Mouse (Mus musculus): ENCODE measurements at regions not wholly inside any gene's neighbourhood (a gene's known extent, or its start where the extent isn't known, plus 50 kb on each side); places are given as distances from the start of the nearest gene placed in this dataset.

DNA sequence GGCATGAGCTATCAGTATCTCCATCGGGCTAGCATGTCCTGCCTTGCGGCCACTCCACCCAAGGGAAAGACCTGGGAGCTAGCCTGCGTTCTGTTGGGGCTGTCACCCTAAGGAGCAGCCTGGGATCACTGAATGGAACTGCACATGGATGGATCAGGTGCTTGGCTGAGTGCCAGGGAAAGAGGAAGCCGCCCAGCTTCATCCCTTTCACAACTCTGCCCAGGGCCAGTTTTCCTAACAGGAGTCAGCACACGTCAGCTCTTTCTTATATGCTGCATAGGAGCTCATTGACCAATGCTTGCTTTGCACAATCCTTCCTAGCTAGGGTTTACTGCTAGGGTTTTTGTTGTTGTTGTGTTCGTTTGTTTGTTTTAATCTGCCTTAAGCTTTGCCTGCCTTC, 134.3 kb upstream of the Mylip start:
- Histone ChIP-seq H3K9ac (ENCODE audit: insufficient read depth, low read depth, low read length, poor library complexity, severe bottlenecking) (no peak overlapping the region), H3K9me3 (ENCODE audit: control insufficient read depth, insufficient read depth, low read depth, low read length) (no peaks in the 10 kb centered on the region), H3K27ac (ENCODE audit: insufficient read depth, low read depth, low read length, poor library complexity, severe bottlenecking) (no peak overlapping the region), H3K36me3 (ENCODE audit: control insufficient read depth, insufficient read depth, low read length, poor library complexity, severe bottlenecking) (no peaks in the 10 kb centered on the region), H3K4me3 (ENCODE audit: insufficient read depth in 1 of 2, low read depth in 1 of 2, low read length in 2 of 2, poor library complexity in 1 of 2, severe bottlenecking in 1 of 2) (no peak overlapping the region), H3K4me1 (ENCODE audit: control insufficient read depth in 2 of 2, insufficient read depth in 2 of 2, low read length in 2 of 2, poor library complexity in 1 of 2) (no peaks in the 10 kb centered on the region)
- DNase-seq (ENCODE audit: low read depth, low spot score) = no peak
- TF ChIP-seq CHD2 (IDR thresholded peaks at IDR 0.05; ENCODE audit: low read depth, low read length) = no peak
- in situ Hi-C loops (cut with MboI; ENCODE audit: low sequenced_read_pairs in 2 of 2, unreplicated experiment in 2 of 2) = no loop called here

DNA sequence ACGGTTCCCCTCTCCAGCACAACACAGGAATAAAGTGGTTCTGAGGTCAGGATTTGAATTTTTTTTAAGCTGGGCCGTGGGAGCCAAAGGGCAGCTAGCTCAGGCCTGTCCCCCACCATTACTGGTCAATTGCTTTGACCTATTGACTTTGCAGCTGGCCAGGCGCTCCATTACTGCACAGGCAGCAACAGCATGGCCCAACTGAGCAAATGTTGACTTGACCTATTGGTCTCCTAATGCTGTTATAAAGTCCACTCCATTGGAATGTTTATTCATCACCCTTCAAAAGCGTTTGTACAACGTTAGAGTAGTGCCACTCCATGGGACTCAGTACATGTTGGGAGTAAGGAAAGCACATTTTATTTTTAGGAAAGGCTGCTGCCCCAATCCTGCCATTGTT, 127.5 kb upstream of the Mylip start:
- Histone ChIP-seq H3K9me3 (ENCODE audit: control insufficient read depth, insufficient read depth, low read depth, low read length) (no peaks in the 10 kb centered on the region), H3K4me1 (ENCODE audit: control insufficient read depth in 2 of 2, insufficient read depth in 2 of 2, low read length in 2 of 2, poor library complexity in 1 of 2) (no peaks in the 10 kb centered on the region), H3K4me3 (ENCODE audit: insufficient read depth in 1 of 2, low read depth in 1 of 2, low read length in 2 of 2, poor library complexity in 1 of 2, severe bottlenecking in 1 of 2) (no peak overlapping the region), H3K27ac (ENCODE audit: insufficient read depth, low read depth, low read length, poor library complexity, severe bottlenecking) (no peak overlapping the region), H3K9ac (ENCODE audit: insufficient read depth, low read depth, low read length, poor library complexity, severe bottlenecking) (no peak overlapping the region), H3K36me3 (ENCODE audit: control insufficient read depth, insufficient read depth, low read length, poor library complexity, severe bottlenecking) (no peaks in the 10 kb centered on the region)
- DNase-seq (ENCODE audit: low read depth, low spot score) = no peak
- TF ChIP-seq ZC3H11A (IDR thresholded peaks at IDR 0.05; ENCODE audit: borderline replicate concordance, low read depth, low read length) = no peak
- TF ChIP-seq MAFK (IDR thresholded peaks at IDR 0.05; ENCODE audit: insufficient read depth, low read depth, low read length) = no peak
- no peak for TF ChIP-seq HCFC1 (IDR thresholded peaks at IDR 0.05; ENCODE audit: borderline replicate concordance, insufficient read depth, low read length)
- TF ChIP-seq ZNF384 (IDR thresholded peaks at IDR 0.05; ENCODE audit: low read depth, low read length) = no peak
- no peak for TF ChIP-seq CHD2 (IDR thresholded peaks at IDR 0.05; ENCODE audit: low read depth, low read length)
- in situ Hi-C loops (cut with MboI; ENCODE audit: low sequenced_read_pairs in 2 of 2, unreplicated experiment in 2 of 2) = no loop called here

DNA sequence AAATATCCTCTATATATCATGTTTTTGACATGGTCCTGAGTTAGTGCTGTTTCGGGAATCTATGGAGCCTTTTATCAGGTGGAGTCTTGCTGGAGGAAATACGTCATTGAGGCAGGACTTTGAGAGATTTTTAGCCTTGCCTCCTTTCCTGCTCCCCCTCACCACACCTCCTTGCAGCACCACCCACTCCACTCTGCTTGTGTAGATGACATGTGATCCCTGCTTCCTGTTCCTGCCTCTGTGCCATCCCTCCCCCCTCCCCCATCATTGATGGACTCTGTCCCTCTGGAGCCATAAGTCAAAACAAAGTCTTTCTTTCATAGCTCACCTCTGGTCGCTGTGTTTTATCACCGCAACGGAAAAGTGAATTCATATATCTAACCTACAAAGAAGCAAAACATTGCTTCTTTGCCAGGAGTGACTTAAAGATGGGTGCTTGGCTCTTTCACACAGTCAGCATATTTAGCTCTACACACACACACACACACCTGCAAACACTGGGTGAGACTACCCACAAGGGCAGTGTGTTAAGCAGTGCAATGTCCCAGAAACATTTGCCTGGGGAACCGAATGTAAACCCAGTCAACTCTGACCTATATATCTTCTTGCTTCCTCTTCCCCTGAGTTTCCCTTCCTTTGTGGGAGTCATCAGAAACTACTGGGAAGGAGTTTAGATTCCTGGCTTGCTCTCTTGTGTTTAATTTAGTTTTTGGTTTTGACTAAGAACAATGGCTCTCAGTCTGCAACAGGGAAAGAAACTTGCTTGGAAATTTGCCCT, 123.1 kb upstream of the Mylip start:
- no peak overlapping the region for H3K4me3 ChIP-seq (ENCODE audit: insufficient read depth in 1 of 2, low read depth in 1 of 2, low read length in 2 of 2, poor library complexity in 1 of 2, severe bottlenecking in 1 of 2)
- no peak for DNase-seq (ENCODE audit: low read depth, low spot score)
- H3K27ac ChIP-seq (ENCODE audit: insufficient read depth, low read depth, low read length, poor library complexity, severe bottlenecking) = no peak overlapping the region
- no peak overlapping the region for H3K9ac ChIP-seq (ENCODE audit: insufficient read depth, low read depth, low read length, poor library complexity, severe bottlenecking)
- H3K36me3 ChIP-seq (ENCODE audit: control insufficient read depth, insufficient read depth, low read length, poor library complexity, severe bottlenecking) = no peaks in the 10 kb centered on the region
- TF ChIP-seq ZNF384 (IDR thresholded peaks at IDR 0.05; ENCODE audit: low read depth, low read length) (no peak), ZC3H11A (IDR thresholded peaks at IDR 0.05; ENCODE audit: borderline replicate concordance, low read depth, low read length) (no peak), MAFK (IDR thresholded peaks at IDR 0.05; ENCODE audit: insufficient read depth, low read depth, low read length) (no peak), CHD2 (IDR thresholded peaks at IDR 0.05; ENCODE audit: low read depth, low read length) (no peak), HCFC1 (IDR thresholded peaks at IDR 0.05; ENCODE audit: borderline replicate concordance, insufficient read depth, low read length) (no peak)
- no peaks in the 10 kb centered on the region for H3K4me1 ChIP-seq (ENCODE audit: control insufficient read depth in 2 of 2, insufficient read depth in 2 of 2, low read length in 2 of 2, poor library complexity in 1 of 2)
- in situ Hi-C loops (cut with MboI; ENCODE audit: low sequenced_read_pairs in 2 of 2, unreplicated experiment in 2 of 2) = no loop called here
- no peaks in the 10 kb centered on the region for H3K9me3 ChIP-seq (ENCODE audit: control insufficient read depth, insufficient read depth, low read depth, low read length)

DNA sequence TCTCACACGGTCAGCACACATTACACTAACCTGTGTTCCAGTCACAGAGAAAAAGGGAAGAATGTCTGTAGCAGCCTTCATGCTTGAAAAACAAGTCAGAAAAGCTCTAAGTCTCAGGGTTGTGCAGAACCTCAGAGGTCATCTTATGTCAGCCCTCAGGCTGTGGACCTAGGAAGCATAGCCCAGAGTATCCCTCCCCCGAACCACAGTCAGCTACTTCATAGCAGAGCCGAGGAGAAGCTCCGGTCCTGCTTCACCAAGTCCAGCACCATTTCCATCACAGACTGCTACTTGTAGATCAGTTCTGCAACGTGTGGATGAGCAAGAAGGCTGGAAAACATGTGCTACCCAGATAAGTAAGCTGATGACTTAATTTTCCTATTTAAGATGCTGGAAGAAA, 122.1 kb upstream of the Mylip start:
- Histone ChIP-seq H3K4me3 (ENCODE audit: insufficient read depth in 1 of 2, low read depth in 1 of 2, low read length in 2 of 2, poor library complexity in 1 of 2, severe bottlenecking in 1 of 2) (no peak overlapping the region), H3K4me1 (ENCODE audit: control insufficient read depth in 2 of 2, insufficient read depth in 2 of 2, low read length in 2 of 2, poor library complexity in 1 of 2) (no peaks in the 10 kb centered on the region), H3K36me3 (ENCODE audit: control insufficient read depth, insufficient read depth, low read length, poor library complexity, severe bottlenecking) (no peaks in the 10 kb centered on the region), H3K9me3 (ENCODE audit: control insufficient read depth, insufficient read depth, low read depth, low read length) (no peaks in the 10 kb centered on the region), H3K27ac (ENCODE audit: insufficient read depth, low read depth, low read length, poor library complexity, severe bottlenecking) (no peak overlapping the region), H3K9ac (ENCODE audit: insufficient read depth, low read depth, low read length, poor library complexity, severe bottlenecking) (no peak overlapping the region)
- in situ Hi-C loops (cut with MboI; ENCODE audit: low sequenced_read_pairs in 2 of 2, unreplicated experiment in 2 of 2) = no loop called here
- TF ChIP-seq ZNF384 (IDR thresholded peaks at IDR 0.05; ENCODE audit: low read depth, low read length) (no peak), MAFK (IDR thresholded peaks at IDR 0.05; ENCODE audit: insufficient read depth, low read depth, low read length) (no peak), CHD2 (IDR thresholded peaks at IDR 0.05; ENCODE audit: low read depth, low read length) (no peak), HCFC1 (IDR thresholded peaks at IDR 0.05; ENCODE audit: borderline replicate concordance, insufficient read depth, low read length) (no peak), ZC3H11A (IDR thresholded peaks at IDR 0.05; ENCODE audit: borderline replicate concordance, low read depth, low read length) (no peak)
- DNase-seq (ENCODE audit: low read depth, low spot score) = no peak

DNA sequence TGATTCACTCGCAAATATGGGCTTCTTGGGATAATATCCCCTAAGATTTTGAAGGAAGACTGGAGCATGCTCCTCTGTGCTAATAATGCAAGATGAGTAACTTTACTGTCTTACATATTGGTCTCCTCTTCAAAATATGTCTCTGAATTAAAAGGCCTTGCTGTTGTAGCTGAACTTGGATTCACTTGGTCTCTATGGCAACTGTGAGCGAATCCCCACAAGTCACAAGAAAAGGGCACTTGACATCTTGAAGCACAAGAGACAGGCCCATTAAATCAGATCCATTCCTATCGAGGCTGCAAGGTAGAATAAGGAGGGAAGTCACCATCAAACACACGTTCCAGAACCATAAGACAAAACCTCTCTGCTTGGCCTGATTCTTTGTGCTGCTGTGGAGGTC, 121.6 kb upstream of the Mylip start:
- TF ChIP-seq ZNF384 (IDR thresholded peaks at IDR 0.05; ENCODE audit: low read depth, low read length) = no peak
- no peak for TF ChIP-seq ZC3H11A (IDR thresholded peaks at IDR 0.05; ENCODE audit: borderline replicate concordance, low read depth, low read length)
- TF ChIP-seq MAFK (IDR thresholded peaks at IDR 0.05; ENCODE audit: insufficient read depth, low read depth, low read length) = no peak
- TF ChIP-seq CHD2 (IDR thresholded peaks at IDR 0.05; ENCODE audit: low read depth, low read length) = no peak
- TF ChIP-seq HCFC1 (IDR thresholded peaks at IDR 0.05; ENCODE audit: borderline replicate concordance, insufficient read depth, low read length) = no peak
- H3K36me3 ChIP-seq (ENCODE audit: control insufficient read depth, insufficient read depth, low read length, poor library complexity, severe bottlenecking) = no peaks in the 10 kb centered on the region
- H3K4me3 ChIP-seq (ENCODE audit: insufficient read depth in 1 of 2, low read depth in 1 of 2, low read length in 2 of 2, poor library complexity in 1 of 2, severe bottlenecking in 1 of 2) = no peak overlapping the region
- in situ Hi-C loops (cut with MboI; ENCODE audit: low sequenced_read_pairs in 2 of 2, unreplicated experiment in 2 of 2) = no loop called here
- DNase-seq (ENCODE audit: low read depth, low spot score) = no peak
- H3K9me3 ChIP-seq (ENCODE audit: control insufficient read depth, insufficient read depth, low read depth, low read length) = no peaks in the 10 kb centered on the region
- no peaks in the 10 kb centered on the region for H3K4me1 ChIP-seq (ENCODE audit: control insufficient read depth in 2 of 2, insufficient read depth in 2 of 2, low read length in 2 of 2, poor library complexity in 1 of 2)
- no peak overlapping the region for H3K27ac ChIP-seq (ENCODE audit: insufficient read depth, low read depth, low read length, poor library complexity, severe bottlenecking)
- no peak overlapping the region for H3K9ac ChIP-seq (ENCODE audit: insufficient read depth, low read depth, low read length, poor library complexity, severe bottlenecking)

All from ES-E14 (cell line).